Mouse (Mus musculus) liver, adult (tissue): Measurements from ENCODE around the gene Rhot2.

Experiments
- GATA4 ChIP-seq: IDR thresholded peaks from 2 replicates; pipeline ENCODE4 v1.6.1; 2014; ENCODE audit warnings: mild to moderate bottlenecking, low read length; ENCODE audit not compliant: insufficient replicate concordance

Rhot2 gene

GRCm38 (mm10) chr17:25844396-25844901 is at the start of gene Rhot2:
Rhot2 (minus strand) TSS chr17:25844851.
- TF ChIP-seq GATA4, result no peak

- TF ChIP-seq GATA4, result no peak
Observed at GRCm38 (mm10) chr17:25893975-25894617, 49.4 kb upstream of the Rhot2 start.

- no peak for TF ChIP-seq GATA4
Observed at GRCm38 (mm10) chr17:25888837-25889236, 44.2 kb upstream of the Rhot2 start.

- TF ChIP-seq GATA4, result no peak
Observed at GRCm38 (mm10) chr17:25887467-25887866, 42.8 kb upstream of the Rhot2 start.

- no peak for TF ChIP-seq GATA4
Observed at GRCm38 (mm10) chr17:25886806-25887205, 42.2 kb upstream of the Rhot2 start.

- TF ChIP-seq GATA4, result no peak
Observed at GRCm38 (mm10) chr17:25885636-25886035, 41.0 kb upstream of the Rhot2 start.

GRCm38 (mm10) chr17:25883824-25884223 is 39.2 kb upstream of the Rhot2 start:
- no peak for TF ChIP-seq GATA4

GRCm38 (mm10) chr17:25883268-25883667 is 38.6 kb upstream of the Rhot2 start:
- no peak for TF ChIP-seq GATA4

GRCm38 (mm10) chr17:25882306-25882705 is 37.7 kb upstream of the Rhot2 start:
- TF ChIP-seq GATA4, result no peak

- no peak for TF ChIP-seq GATA4
Observed at GRCm38 (mm10) chr17:25881691-25882090, 37.0 kb upstream of the Rhot2 start.

GRCm38 (mm10) chr17:25880913-25881641 is 36.4 kb upstream of the Rhot2 start:
- no peak for TF ChIP-seq GATA4

- TF ChIP-seq GATA4, result no peak
Observed at GRCm38 (mm10) chr17:25880196-25880910, 35.7 kb upstream of the Rhot2 start, which contains the start of gene Wfikkn1. Wfikkn1 (minus strand) TSS chr17:25880858.

- no peak for TF ChIP-seq GATA4
Observed at GRCm38 (mm10) chr17:25879750-25880149, 35.1 kb upstream of the Rhot2 start.

- TF ChIP-seq GATA4, result no peak
Observed at GRCm38 (mm10) chr17:25879261-25879660, 34.6 kb upstream of the Rhot2 start.

- TF ChIP-seq GATA4, result no peak
Observed at GRCm38 (mm10) chr17:25878611-25879180, 34.0 kb upstream of the Rhot2 start.
